Mouse (Mus musculus) forebrain, embryonic 15.5 days (tissue): ENCODE measurements around the gene Ube2h. TPM values are rescaled to one million over a fixed set of nuclear protein-coding genes. Genes with fewer than 3 reads are reported as not detected.
A peak's percentile ranks its signal among the peaks of the same experiment; 100 is the strongest.

ENCODE experiments used
- ATAC-seq: fragments of 200-750 bp; cut with Nextera tagmentation; replicated peaks from 2 replicates; pipeline ENCODE4 v1.8.0; 2017; ENCODE audit warnings: mild to moderate bottlenecking, moderate TSS enrichment, moderate library complexity
- H3K27ac ChIP-seq: fragments of 300-500 bp; sonication (generic); replicated peaks from 2 replicates; pipeline ENCODE4 v1.5.1; 2015; ENCODE audit warnings: mild to moderate bottlenecking, inconsistent platforms
- H3K27me3 ChIP-seq: fragments of 300-500 bp; sonication (generic); 2 replicates; pipeline ENCODE4 v1.6.1; 2015; ENCODE audit warnings: inconsistent platforms
- H3K36me3 ChIP-seq: fragments of 300-500 bp; sonication (generic); 2 replicates; pipeline ENCODE4 v1.6.1; 2015; ENCODE audit warnings: mild to moderate bottlenecking, inconsistent platforms
- H3K4me1 ChIP-seq: fragments of 300-500 bp; sonication (generic); 2 replicates; pipeline ENCODE4 v1.6.1; 2015; ENCODE audit warnings: inconsistent platforms
- H3K4me2 ChIP-seq: fragments of 300-500 bp; sonication (generic); replicated peaks from 2 replicates; pipeline ENCODE4 v1.6.1; 2015; ENCODE audit warnings: mild to moderate bottlenecking, inconsistent platforms
- H3K4me3 ChIP-seq: fragments of 300-500 bp; sonication (generic); 2 replicates; pipeline ENCODE4 v1.5.1; 2015; ENCODE audit warnings: mild to moderate bottlenecking, inconsistent platforms
- H3K9ac ChIP-seq: fragments of 300-500 bp; sonication (generic); replicated peaks from 2 replicates; pipeline ENCODE4 v1.6.1; 2015; ENCODE audit warnings: mild to moderate bottlenecking, inconsistent platforms
- H3K9me3 ChIP-seq: fragments of 300-500 bp; sonication (generic); 2 replicates; pipeline ENCODE4 v1.6.1; 2016; ENCODE audit warnings: inconsistent platforms
- WGBS: fragments of 180-500 bp; shearing (Covaris S2); methylation state at CpG from one replicate; pipeline ENCODE4 v1.1.7; 2015; ENCODE audit warnings: mixed read lengths; 5-methylcytosine and 5-hydroxymethylcytosine counted together
- polyA plus RNA-seq: library from polyadenylated mRNA; unstranded; fragments of >200 nt; fragmentation: Nextera tagmentation; extraction: Ambion mirVana; gene quantifications from 2 replicates; pipeline ENCODE4 v1.2.1, GENCODE M21; 2015

Ube2h gene
- polyA plus RNA-seq, 1 experiment from 2014 or later = 68.5 TPM

DNA sequence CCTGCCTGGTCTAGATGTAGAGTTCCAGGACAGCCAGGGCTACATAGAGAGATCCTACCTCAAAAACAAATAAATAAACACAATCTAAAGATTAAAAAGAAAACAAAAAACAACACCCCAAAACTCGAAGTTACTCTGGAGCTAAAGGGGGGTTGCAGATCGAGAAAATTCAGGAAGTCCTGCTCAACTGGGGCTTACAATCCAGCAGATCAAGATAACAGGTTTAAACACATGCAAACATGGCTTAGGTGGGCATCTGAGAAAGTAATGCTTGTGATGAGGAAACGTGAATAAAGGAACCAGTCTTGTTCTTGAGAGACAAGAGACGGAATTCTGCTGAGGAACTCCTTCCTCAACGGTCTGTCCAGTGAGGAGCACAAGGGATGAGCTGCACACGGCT, 65.1 kb downstream of the Ube2h start:
- Histone ChIP-seq H3K4me2 (no peak overlapping the region), H3K27me3 (no peaks in the 10 kb centered on the region), H3K4me1 (no peaks in the 10 kb centered on the region), H3K9me3 (no peaks in the 10 kb centered on the region), H3K36me3 (peaks cover 8% of the 10 kb centered on the region; the same call in 1 of the 2 replicates), H3K9ac (no peak overlapping the region), H3K4me3 (no peak overlapping the region), H3K27ac (no peak overlapping the region)
- ATAC-seq = no peak
- WGBS = 88% methylated on average over 6 of the region's 6 CpGs

DNA sequence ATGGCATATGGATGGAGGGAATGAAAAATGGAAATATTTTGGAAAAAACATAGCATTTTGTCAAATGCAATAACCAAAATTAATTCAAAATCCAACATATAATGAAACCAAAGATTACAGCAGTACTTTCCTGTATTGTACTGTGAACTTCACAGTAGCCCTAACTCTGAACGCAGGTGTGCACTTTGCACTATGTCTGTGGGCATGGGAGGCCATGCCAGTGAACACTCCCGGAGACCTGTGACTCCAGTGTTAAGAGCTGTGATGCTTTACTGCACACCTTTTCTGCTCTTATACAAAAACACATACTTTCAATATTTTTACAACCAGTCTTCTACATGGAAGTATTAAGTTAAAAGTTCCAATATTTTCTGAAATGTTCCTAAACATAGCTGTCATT, 66.3 kb downstream of the Ube2h start:
- peaks cover 8% of the 10 kb centered on the region; the same call in 1 of the 2 replicates for H3K36me3 ChIP-seq
- WGBS = 95% methylated on average over 2 of the region's 2 CpGs
- no peak overlapping the region for H3K9ac ChIP-seq
- no peaks in the 10 kb centered on the region for H3K27me3 ChIP-seq
- no peaks in the 10 kb centered on the region for H3K4me1 ChIP-seq
- no peak for ATAC-seq
- H3K4me2 ChIP-seq = no peak overlapping the region
- H3K9me3 ChIP-seq = no peaks in the 10 kb centered on the region
- H3K4me3 ChIP-seq = no peak overlapping the region
- no peak overlapping the region for H3K27ac ChIP-seq

- Histone ChIP-seq H3K27me3 (no peaks in the 10 kb centered on the region), H3K9ac (no peak overlapping the region), H3K4me3 (no peak overlapping the region), H3K27ac (no peak overlapping the region), H3K4me1 (no peaks in the 10 kb centered on the region), H3K36me3 (peaks cover 8% of the 10 kb centered on the region; the same call in 1 of the 2 replicates), H3K9me3 (no peaks in the 10 kb centered on the region), H3K4me2 (no peak overlapping the region)
- ATAC-seq = no peak
- whole genome bisulfite sequencing = 80% methylated on average over 1 of the region's 1 CpGs
Observed at GRCm38 (mm10) chr6:30236564-30236963, 67.8 kb downstream of the Ube2h start.

DNA sequence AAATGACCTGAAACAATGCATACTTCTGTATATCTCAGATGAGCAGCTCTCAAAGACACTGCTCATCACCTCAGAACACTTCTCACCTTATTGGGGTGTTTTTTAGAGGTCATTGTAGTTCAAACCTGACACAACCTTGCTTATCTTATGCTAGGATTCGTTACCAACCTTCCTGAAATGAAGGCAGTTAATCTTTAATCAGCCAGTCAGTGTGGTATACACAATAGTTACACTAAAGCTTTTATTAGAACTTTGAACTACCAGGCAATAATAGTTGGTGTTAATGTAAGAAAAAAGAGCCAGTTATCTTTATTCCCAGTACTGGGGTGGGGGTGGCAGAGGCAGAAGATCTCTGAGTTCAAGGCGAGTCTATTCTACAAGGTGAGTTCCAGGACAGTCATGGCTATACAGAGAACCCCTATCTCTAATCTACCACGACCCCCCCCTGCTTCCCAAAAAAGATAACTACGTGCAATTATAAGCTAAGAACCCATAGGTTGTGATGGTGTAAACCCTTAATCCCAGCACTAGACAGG, 72.5 kb downstream of the Ube2h start:
- H3K9ac ChIP-seq = no peak overlapping the region
- ATAC-seq = no peak
- H3K27ac ChIP-seq = no peak overlapping the region
- WGBS = 94% methylated on average over 4 of the region's 4 CpGs
- H3K4me1 ChIP-seq = no peaks in the 10 kb centered on the region
- H3K36me3 ChIP-seq = peaks cover 4% of the 10 kb centered on the region; the same call in 1 of the 2 replicates
- H3K27me3 ChIP-seq = no peaks in the 10 kb centered on the region
- no peak overlapping the region for H3K4me2 ChIP-seq
- no peak overlapping the region for H3K4me3 ChIP-seq
- no peaks in the 10 kb centered on the region for H3K9me3 ChIP-seq

- no peak for ATAC-seq
Observed at GRCm38 (mm10) chr6:30230246-30230645, 74.1 kb downstream of the Ube2h start.

GRCm38 (mm10) chr6:30228921-30229320, 75.4 kb downstream of the Ube2h start:
- H3K36me3 ChIP-seq = peaks cover 3% of the 10 kb centered on the region; the same call in 1 of the 2 replicates
- ATAC-seq = no peak
- H3K4me1 ChIP-seq = no peaks in the 10 kb centered on the region
- no peak overlapping the region for H3K9ac ChIP-seq
- WGBS = 87% methylated on average over 2 of the region's 2 CpGs
- H3K27me3 ChIP-seq = no peaks in the 10 kb centered on the region
- no peak overlapping the region for H3K4me2 ChIP-seq
- H3K9me3 ChIP-seq = no peaks in the 10 kb centered on the region
- H3K27ac ChIP-seq = no peak overlapping the region
- H3K4me3 ChIP-seq = no peak overlapping the region

More at GRCm38 (mm10) chr6:30230246-30230645, 74.1 kb downstream of the Ube2h start:
- 89% methylated on average over 7 of the region's 7 CpGs for WGBS
- no peaks in the 10 kb centered on the region for H3K4me1 ChIP-seq
- no peak overlapping the region for H3K4me2 ChIP-seq
- no peak overlapping the region for H3K9ac ChIP-seq
- peaks cover 4% of the 10 kb centered on the region; the same call in 1 of the 2 replicates for H3K36me3 ChIP-seq
- H3K27ac ChIP-seq = no peak overlapping the region
- H3K4me3 ChIP-seq = no peak overlapping the region
- H3K9me3 ChIP-seq = no peaks in the 10 kb centered on the region
- no peaks in the 10 kb centered on the region for H3K27me3 ChIP-seq

- Histone ChIP-seq H3K4me2 (no peak overlapping the region), H3K4me3 (no peak overlapping the region), H3K4me1 (no peaks in the 10 kb centered on the region), H3K27ac (no peak overlapping the region), H3K9me3 (no peaks in the 10 kb centered on the region), H3K9ac (no peak overlapping the region), H3K36me3 (peaks cover 3% of the 10 kb centered on the region; the same call in 1 of the 2 replicates), H3K27me3 (no peaks in the 10 kb centered on the region)
- 74% methylated on average over 5 of the region's 5 CpGs for WGBS
- ATAC-seq = no peak
Observed at GRCm38 (mm10) chr6:30228353-30228752, 76.0 kb downstream of the Ube2h start.

DNA sequence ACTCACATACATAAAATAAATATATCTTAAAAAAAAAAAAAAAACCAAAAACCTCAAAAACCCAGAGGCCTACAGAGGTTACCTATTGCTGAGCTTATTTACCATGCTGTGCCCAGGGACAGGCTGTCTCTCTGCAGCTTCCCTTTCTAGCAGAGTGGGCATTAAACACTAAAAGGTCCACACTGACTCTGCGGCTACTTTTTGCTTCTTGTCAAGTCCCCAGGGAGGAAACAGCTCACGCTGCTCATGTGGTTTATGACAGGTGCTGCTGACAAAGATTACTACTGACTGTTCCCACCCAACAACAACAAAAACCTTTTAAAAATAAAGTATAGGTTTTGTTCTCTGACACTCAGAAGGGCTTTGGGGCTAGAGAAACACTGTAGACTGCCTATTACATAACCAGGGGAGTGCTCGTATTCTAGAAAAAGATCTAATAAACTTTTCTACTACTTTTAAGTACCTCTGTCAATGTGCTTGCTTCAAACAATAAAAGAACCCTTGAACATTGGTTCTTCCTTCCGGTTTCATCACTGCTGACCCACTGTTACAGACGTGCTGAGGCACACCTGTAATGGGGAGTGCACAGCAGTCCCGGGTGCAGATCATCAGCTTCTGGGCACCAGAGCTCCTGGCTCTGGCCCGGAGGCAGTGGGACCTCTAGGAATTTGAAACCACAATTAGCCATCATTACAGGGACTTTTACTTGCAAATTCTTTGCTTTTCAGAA, 77.2 kb downstream of the Ube2h start:
- WGBS = 87% methylated on average over 7 of the region's 7 CpGs

DNA sequence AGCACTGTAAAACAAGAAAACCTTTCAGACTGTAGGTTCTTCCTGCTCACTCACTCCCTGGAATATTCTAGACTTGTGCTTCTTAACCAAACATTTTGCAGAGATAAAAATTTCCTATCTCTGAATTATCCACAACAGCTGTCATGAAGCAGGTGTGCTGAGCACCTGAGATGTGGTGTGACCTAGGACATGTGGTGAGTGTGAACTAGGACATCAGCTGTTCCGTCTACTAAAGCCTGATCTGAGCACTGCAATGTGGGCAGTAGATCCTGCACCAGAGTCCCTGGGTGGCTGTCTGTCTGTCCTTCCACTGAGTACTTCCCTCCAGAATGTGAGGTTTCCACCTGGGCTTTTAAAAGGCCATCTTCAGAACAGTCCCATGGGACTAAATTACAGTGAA, 79.6 kb downstream of the Ube2h start:
- no peak overlapping the region for H3K4me3 ChIP-seq
- H3K27me3 ChIP-seq = no peaks in the 10 kb centered on the region
- 87% methylated on average over 1 of the region's 1 CpGs for WGBS
- no peak overlapping the region for H3K27ac ChIP-seq
- ATAC-seq = no peak
- no peaks in the 10 kb centered on the region for H3K9me3 ChIP-seq
- no peak overlapping the region for H3K9ac ChIP-seq
- H3K36me3 ChIP-seq = peaks cover 11% of the 10 kb centered on the region
- peaks cover 8% of the 10 kb centered on the region; the same call in 1 of the 2 replicates for H3K4me1 ChIP-seq
- H3K4me2 ChIP-seq = no peak overlapping the region

More for the DNA sequence above, 77.2 kb downstream of the Ube2h start:
- H3K27ac ChIP-seq = no peak overlapping the region
- peaks cover 3% of the 10 kb centered on the region; the same call in 1 of the 2 replicates for H3K36me3 ChIP-seq
- no peak overlapping the region for H3K9ac ChIP-seq
- no peak overlapping the region for H3K4me2 ChIP-seq
- no peak overlapping the region for H3K4me3 ChIP-seq
- H3K9me3 ChIP-seq = no peaks in the 10 kb centered on the region
- H3K27me3 ChIP-seq = no peaks in the 10 kb centered on the region
- peaks cover 5% of the 10 kb centered on the region; the same call in 1 of the 2 replicates for H3K4me1 ChIP-seq
- ATAC-seq = no peak

GRCm38 (mm10) chr6:30222321-30222720, 82.0 kb downstream of the Ube2h start:
- ATAC-seq = peak; percentile 81
- Histone ChIP-seq H3K9me3 (no peaks in the 10 kb centered on the region), H3K4me2 (no peak overlapping the region), H3K9ac (no peak overlapping the region), H3K36me3 (peaks cover 26% of the 10 kb centered on the region), H3K4me1 (peaks cover 8% of the 10 kb centered on the region; the same call in 1 of the 2 replicates), H3K27me3 (no peaks in the 10 kb centered on the region), H3K27ac (0 out of 2 replicates have a peak overlapping the region, but pooled peaks have one; percentile 24), H3K4me3 (no peak overlapping the region)
- 34% methylated on average over 1 of the region's 1 CpGs for WGBS

DNA sequence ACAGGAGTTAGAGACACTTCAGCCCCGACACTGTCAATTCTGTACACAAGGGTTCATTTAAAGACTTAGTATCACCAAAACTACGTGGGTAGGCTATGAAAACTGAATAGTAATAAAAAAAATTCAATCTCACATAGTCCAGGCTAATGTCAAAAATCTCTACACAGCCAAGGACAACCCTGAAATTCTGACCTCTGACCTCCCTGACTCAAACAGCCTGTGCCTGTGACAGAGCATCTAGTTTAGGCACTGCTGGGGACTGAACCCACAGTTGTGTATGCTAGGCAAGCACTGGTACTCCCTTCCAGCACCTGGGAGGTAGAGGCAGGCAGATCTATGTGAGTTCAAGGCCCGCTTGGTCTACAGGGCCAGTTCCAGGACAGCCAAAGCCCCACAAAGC, 86.8 kb downstream of the Ube2h start:
- no peaks in the 10 kb centered on the region for H3K9me3 ChIP-seq
- H3K27me3 ChIP-seq = no peaks in the 10 kb centered on the region
- H3K36me3 ChIP-seq = peaks cover 30% of the 10 kb centered on the region
- H3K9ac ChIP-seq = no peak overlapping the region
- H3K4me1 ChIP-seq = peaks cover 6% of the 10 kb centered on the region; the same call in 1 of the 2 replicates
- ATAC-seq = no peak
- no peak overlapping the region for H3K4me3 ChIP-seq
- WGBS = 96% methylated on average over 3 of the region's 3 CpGs
- no peak overlapping the region for H3K27ac ChIP-seq
- no peak overlapping the region for H3K4me2 ChIP-seq

GRCm38 (mm10) chr6:30212468-30212867, 91.9 kb downstream of the Ube2h start:
- Histone ChIP-seq H3K9ac (no peak overlapping the region), H3K27me3 (no peaks in the 10 kb centered on the region), H3K27ac (no peak overlapping the region), H3K36me3 (peaks cover 9% of the 10 kb centered on the region; the same call in 1 of the 2 replicates), H3K4me2 (no peak overlapping the region), H3K4me3 (no peak overlapping the region), H3K4me1 (0 out of 2 replicates have a peak, but pooled peaks cover 2% of the 10 kb centered on the region), H3K9me3 (no peaks in the 10 kb centered on the region)
- WGBS = 96% methylated on average over 8 of the region's 8 CpGs
- ATAC-seq = no peak
